Mouse (Mus musculus) heart, postnatal 0 days (tissue): ENCODE data around the gene Trappc10. TPM values are rescaled to one million over a fixed set of nuclear protein-coding genes. Genes with fewer than 3 reads are reported as not detected.
A peak's percentile ranks its signal among the peaks of the same experiment; 100 is the strongest.

Source experiments
- ATAC-seq: fragments of 200-750 bp; cut with Nextera tagmentation; 2 replicates; pipeline ENCODE4 v1.8.0; 2017; ENCODE audit warnings: low read depth, moderate number of reproducible peaks, moderate library complexity; ENCODE audit not compliant: insufficient read depth
- DNase-seq: peaks from one replicate; pipeline ENCODE4 v3.0.0-alpha.2; 2016; ENCODE audit warnings: low spot score
- H3K27ac ChIP-seq: fragments of 300-500 bp; sonication (generic); 2 replicates; pipeline ENCODE4 v1.5.1; 2014; ENCODE audit warnings: low read depth, mild to moderate bottlenecking
- H3K27me3 ChIP-seq: fragments of 300-500 bp; sonication (generic); 2 replicates; pipeline ENCODE4 v1.6.1; 2014; ENCODE audit warnings: low read length, mixed read lengths; ENCODE audit not compliant: control insufficient read depth, insufficient read depth
- H3K36me3 ChIP-seq: fragments of 300-500 bp; sonication (generic); replicated peaks from 2 replicates; pipeline ENCODE4 v1.6.1; 2014; ENCODE audit warnings: low read length, mixed read lengths; ENCODE audit not compliant: control insufficient read depth, insufficient read depth
- H3K4me1 ChIP-seq: fragments of 300-500 bp; sonication (generic); 2 replicates; pipeline ENCODE4 v1.6.1; 2014; ENCODE audit warnings: antibody characterized with exemption; ENCODE audit not compliant: control insufficient read depth, insufficient read depth
- H3K4me2 ChIP-seq: fragments of 300-500 bp; sonication (generic); 2 replicates; pipeline ENCODE4 v1.6.1; 2014; ENCODE audit warnings: low read depth, mild to moderate bottlenecking, low read length, moderate library complexity
- H3K4me3 ChIP-seq: fragments of 300-500 bp; sonication (generic); 2 replicates; pipeline ENCODE4 v1.5.1; 2014; ENCODE audit warnings: low read depth, low read length
- H3K9ac ChIP-seq: fragments of 300-500 bp; sonication (generic); replicated peaks from 2 replicates; pipeline ENCODE4 v1.6.1; 2014; ENCODE audit warnings: low read depth, low read length, mixed read lengths
- H3K9me3 ChIP-seq: fragments of 300-500 bp; sonication (generic); replicated peaks from 2 replicates; pipeline ENCODE4 v1.6.1; 2016; ENCODE audit warnings: low read length; ENCODE audit not compliant: control insufficient read depth
- CTCF ChIP-seq: IDR thresholded peaks from 2 replicates; pipeline ENCODE4 v1.5.1; 2016; ENCODE audit warnings: antibody characterized with exemption, control low read depth, low read depth
- EP300 ChIP-seq: IDR thresholded peaks from 2 replicates; pipeline ENCODE4 v1.6.1; 2016; ENCODE audit warnings: antibody characterized with exemption, low read depth
- WGBS: fragments of 180-500 bp; shearing (Covaris S2); extraction: QIAGEN DNeasy Blood & Tissue Kit; methylation state at CpG from one replicate; pipeline ENCODE4 v1.1.7; 2014; 5-methylcytosine and 5-hydroxymethylcytosine counted together
- polyA plus RNA-seq: library from polyadenylated mRNA; unstranded; fragments of >200 nt; fragmentation: Nextera tagmentation; extraction: Ambion mirVana; gene quantifications from 2 replicates; pipeline ENCODE4 v1.2.1, GENCODE M21; 2015
- total RNA-seq: library from RNA; depleted of rRNA; stranded (reverse); fragments of >200 nt; gene quantifications from 2 replicates; pipeline ENCODE4 v1.2.3, GENCODE M21; 2014; ENCODE audit warnings: low replicate concordance

Trappc10 gene
- total and polyA plus RNA-seq, 2 experiments from 2014 or later = 13.2 to 51.0 TPM

- no peak overlapping the region for H3K27ac ChIP-seq
- H3K4me1 ChIP-seq = 0 out of 2 replicates have a peak, but pooled peaks cover 4% of the 10 kb centered on the region
- peaks cover 56% of the 10 kb centered on the region for H3K36me3 ChIP-seq
- ATAC-seq (no peak), DNase-seq (no peak)
- no peaks in the 10 kb centered on the region for H3K27me3 ChIP-seq
- no peaks in the 10 kb centered on the region for H3K9me3 ChIP-seq
- no peak overlapping the region for H3K9ac ChIP-seq
- H3K4me2 ChIP-seq = no peak overlapping the region
- WGBS = 69% methylated on average over 3 of the region's 3 CpGs
- H3K4me3 ChIP-seq = no peak overlapping the region
- TF ChIP-seq EP300 (no peak), CTCF (no peak)
Measured at GRCm38 (mm10) chr10:78183577-78183976, 60.9 kb downstream of the Trappc10 start.

DNA sequence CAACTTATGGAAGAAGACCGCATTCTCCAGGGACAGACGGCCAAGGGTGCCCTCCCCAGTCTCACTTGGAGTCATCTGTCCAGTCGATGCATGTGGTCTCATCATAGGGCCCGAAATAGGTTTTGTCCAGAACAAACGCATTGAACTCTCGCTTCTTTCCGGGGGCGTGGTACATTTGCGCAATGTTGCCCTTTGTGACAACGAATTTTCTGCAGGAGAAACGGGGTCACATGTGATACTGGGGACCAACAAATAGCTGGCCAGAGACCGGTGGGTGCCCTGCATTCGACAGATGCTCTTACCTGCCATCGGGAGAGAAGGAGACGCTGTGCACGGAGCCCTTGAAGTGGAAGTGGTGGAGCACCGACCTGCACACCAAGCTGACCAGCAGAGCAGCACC, 62.1 kb downstream of the Trappc10 start:
- Histone ChIP-seq H3K9ac (no peak overlapping the region), H3K4me3 (no peak overlapping the region), H3K4me2 (no peak overlapping the region), H3K9me3 (no peaks in the 10 kb centered on the region), H3K4me1 (0 out of 2 replicates have a peak, but pooled peaks cover 4% of the 10 kb centered on the region), H3K36me3 (peaks cover 56% of the 10 kb centered on the region), H3K27ac (no peak overlapping the region), H3K27me3 (no peaks in the 10 kb centered on the region)
- DNase-seq = no peak
- ATAC-seq = no peak
- 92% methylated on average over 17 of the region's 17 CpGs for WGBS
- TF ChIP-seq CTCF = no peak
- no peak for TF ChIP-seq EP300

- H3K4me1 ChIP-seq = no peaks in the 10 kb centered on the region
- 83% methylated on average over 5 of the region's 5 CpGs for WGBS
- no peaks in the 10 kb centered on the region for H3K9me3 ChIP-seq
- ATAC-seq (no peak), DNase-seq (no peak)
- H3K36me3 ChIP-seq = peaks cover 87% of the 10 kb centered on the region
- H3K4me2 ChIP-seq = no peak overlapping the region
- H3K27me3 ChIP-seq = no peaks in the 10 kb centered on the region
- TF ChIP-seq CTCF = no peak
- no peak for TF ChIP-seq EP300
- H3K9ac ChIP-seq = no peak overlapping the region
- H3K4me3 ChIP-seq = no peak overlapping the region
- H3K27ac ChIP-seq = no peak overlapping the region
Measured at GRCm38 (mm10) chr10:78174474-78174873, 70.0 kb downstream of the Trappc10 start.

DNA sequence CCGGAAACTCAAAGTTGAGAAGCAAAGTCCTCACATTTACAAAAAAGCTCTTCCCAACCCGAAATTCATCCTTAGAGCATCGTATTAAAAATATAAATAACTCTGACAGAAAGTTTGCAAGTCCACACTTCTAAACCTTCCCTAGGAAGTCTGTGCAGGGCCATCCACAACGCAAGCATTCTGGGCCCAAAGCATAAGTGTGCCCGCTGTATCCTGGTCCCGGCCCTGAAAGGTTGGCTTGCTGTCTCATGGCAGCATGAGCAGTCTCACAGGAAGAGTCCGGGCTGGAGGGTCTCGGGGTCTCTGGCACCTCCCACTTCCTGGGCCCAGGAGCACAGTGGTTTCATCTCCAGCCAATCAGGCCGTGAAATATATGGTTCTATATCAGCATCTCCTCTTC, 72.9 kb downstream of the Trappc10 start:
- no peak for TF ChIP-seq EP300
- TF ChIP-seq CTCF = no peak
- H3K4me1 ChIP-seq = peaks cover 11% of the 10 kb centered on the region; the same call in 1 of the 2 replicates
- no peak overlapping the region for H3K9ac ChIP-seq
- no peak overlapping the region for H3K4me2 ChIP-seq
- peaks cover 70% of the 10 kb centered on the region for H3K36me3 ChIP-seq
- no peaks in the 10 kb centered on the region for H3K27me3 ChIP-seq
- ATAC-seq (no peak), DNase-seq (no peak)
- WGBS = 82% methylated on average over 9 of the region's 9 CpGs
- H3K9me3 ChIP-seq = no peaks in the 10 kb centered on the region
- H3K27ac ChIP-seq = no peak overlapping the region
- no peak overlapping the region for H3K4me3 ChIP-seq

GRCm38 (mm10) chr10:78171057-78171456, 73.4 kb downstream of the Trappc10 start:
- peaks cover 11% of the 10 kb centered on the region; the same call in 1 of the 2 replicates for H3K4me1 ChIP-seq
- peaks cover 70% of the 10 kb centered on the region for H3K36me3 ChIP-seq
- H3K4me2 ChIP-seq = no peak overlapping the region
- 89% methylated on average over 7 of the region's 7 CpGs for WGBS
- H3K9ac ChIP-seq = no peak overlapping the region
- H3K27ac ChIP-seq = no peak overlapping the region
- DNase-seq (no peak), ATAC-seq (no peak)
- no peak for TF ChIP-seq EP300
- no peak for TF ChIP-seq CTCF
- no peak overlapping the region for H3K4me3 ChIP-seq
- no peaks in the 10 kb centered on the region for H3K27me3 ChIP-seq
- H3K9me3 ChIP-seq = no peaks in the 10 kb centered on the region

GRCm38 (mm10) chr10:78170445-78170844, 74.0 kb downstream of the Trappc10 start:
- ATAC-seq = no peak
- H3K27ac ChIP-seq = peak overlapping the region; percentile 70
- H3K4me1 ChIP-seq = peaks cover 11% of the 10 kb centered on the region; the same call in 1 of the 2 replicates
- TF ChIP-seq CTCF = no peak
- TF ChIP-seq EP300 = no peak
- H3K4me2 ChIP-seq = peak overlapping the region; percentile 87
- no peaks in the 10 kb centered on the region for H3K9me3 ChIP-seq
- no peak for DNase-seq
- H3K9ac ChIP-seq = no peak overlapping the region
- H3K4me3 ChIP-seq = no peak overlapping the region
- peaks cover 70% of the 10 kb centered on the region for H3K36me3 ChIP-seq
- WGBS = 64% methylated on average over 2 of the region's 2 CpGs
- no peaks in the 10 kb centered on the region for H3K27me3 ChIP-seq
